Mouse (Mus musculus) lung, postnatal 14 days (tissue): ENCODE data around the gene Aak1.

ENCODE experiments used
- DNase-seq: peaks from one replicate; pipeline ENCODE4 v3.0.0; 2021

Aak1 gene

GRCm38 (mm10) chr6:86899053-86899452, 49.7 kb downstream of the Aak1 start:
- DNase-seq: no peak

- no peak for DNase-seq
These were observed 50.6 kb downstream of the Aak1 start for GRCm38 (mm10) chr6:86899965-86900364.

GRCm38 (mm10) chr6:86900546-86900945, 51.2 kb downstream of the Aak1 start:
- no peak for DNase-seq

GRCm38 (mm10) chr6:86905500-86905899, 56.2 kb downstream of the Aak1 start:
- DNase-seq: no peak

GRCm38 (mm10) chr6:86907191-86907590, 57.9 kb downstream of the Aak1 start:
- no peak for DNase-seq

GRCm38 (mm10) chr6:86908561-86909150, 59.3 kb downstream of the Aak1 start:
- no peak for DNase-seq

GRCm38 (mm10) chr6:86909881-86910280, 60.6 kb downstream of the Aak1 start:
- no peak for DNase-seq

GRCm38 (mm10) chr6:86916157-86916820, 67.0 kb downstream of the Aak1 start:
- DNase-seq: no peak

- DNase-seq: peak; percentile 11
These were observed 67.9 kb downstream of the Aak1 start for GRCm38 (mm10) chr6:86917231-86917630.

- peak; percentile 41 for DNase-seq
These were observed 68.9 kb downstream of the Aak1 start for GRCm38 (mm10) chr6:86918058-86918835.

- peak; percentile 64 for DNase-seq
These were observed 72.6 kb downstream of the Aak1 start for GRCm38 (mm10) chr6:86921880-86922279.

- DNase-seq: no peak
These were observed 75.4 kb downstream of the Aak1 start for GRCm38 (mm10) chr6:86924746-86925145.

GRCm38 (mm10) chr6:86934541-86934940, 85.2 kb downstream of the Aak1 start:
- DNase-seq: no peak

- DNase-seq: no peak
These were observed 90.5 kb downstream of the Aak1 start for GRCm38 (mm10) chr6:86939797-86940196.

- no peak for DNase-seq
These were observed 91.6 kb downstream of the Aak1 start for GRCm38 (mm10) chr6:86940966-86941365.

- DNase-seq: no peak
These were observed 97.8 kb downstream of the Aak1 start for GRCm38 (mm10) chr6:86947100-86947499.

- no peak for DNase-seq
These were observed 99.4 kb downstream of the Aak1 start for GRCm38 (mm10) chr6:86948746-86949145.

- no peak for DNase-seq
These were observed 100.8 kb downstream of the Aak1 start for GRCm38 (mm10) chr6:86950141-86950540.

GRCm38 (mm10) chr6:86950733-86951255, 101.5 kb downstream of the Aak1 start:
- no peak for DNase-seq

- DNase-seq: no peak
These were observed 106.4 kb downstream of the Aak1 start for GRCm38 (mm10) chr6:86955741-86956140.

GRCm38 (mm10) chr6:86956206-86956605, 106.9 kb downstream of the Aak1 start:
- no peak for DNase-seq

GRCm38 (mm10) chr6:86959006-86959405, 109.7 kb downstream of the Aak1 start:
- no peak for DNase-seq

GRCm38 (mm10) chr6:86963987-86964685, 114.8 kb downstream of the Aak1 start:
- no peak for DNase-seq
